Mouse (Mus musculus): ENCODE measurements around the gene Tubg2. TPM values are rescaled to one million over a fixed set of nuclear protein-coding genes. Genes with fewer than 3 reads are reported as not detected.

Tubg2 gene
- polyA plus RNA-seq, 1 experiment: not detected

GRCm38 (mm10) chr11:101167963-101168300 lies 12.2 kb downstream of the Tubg2 start:
- whole genome bisulfite sequencing: 74% methylated on average over 8 of the region's 8 CpGs
- H3K4me3 ChIP-seq (ENCODE audit: insufficient read depth, low read depth, low read length): no peak overlapping the region
- no peak for TF ChIP-seq CTCF (IDR thresholded peaks at IDR 0.05; ENCODE audit: insufficient read depth, low read depth, low read length)
- no peak for TF ChIP-seq POLR2A (IDR thresholded peaks at IDR 0.05; ENCODE audit: insufficient read depth, low read depth, low read length)

GRCm38 (mm10) chr11:101168301-101168980 lies 12.7 kb downstream of the Tubg2 start:
- 70% methylated on average over 18 of the region's 18 CpGs for WGBS
- peaks cover 26% of the 10 kb centered on the region for H3K4me1 ChIP-seq (ENCODE audit: control insufficient read depth, insufficient read depth, low read length)
- H3K4me3 ChIP-seq (ENCODE audit: insufficient read depth, low read depth, low read length): no peak overlapping the region
- no peak for TF ChIP-seq POLR2A (IDR thresholded peaks at IDR 0.05; ENCODE audit: insufficient read depth, low read depth, low read length)
- no peak for TF ChIP-seq CTCF (IDR thresholded peaks at IDR 0.05; ENCODE audit: insufficient read depth, low read depth, low read length)
- no peak overlapping the region for H3K27ac ChIP-seq (ENCODE audit: insufficient read depth, low read depth, low read length)

More at GRCm38 (mm10) chr11:101167963-101168300, 12.2 kb downstream of the Tubg2 start:
- H3K27ac ChIP-seq (ENCODE audit: insufficient read depth, low read depth, low read length): no peak overlapping the region
- peaks cover 27% of the 10 kb centered on the region for H3K4me1 ChIP-seq (ENCODE audit: control insufficient read depth, insufficient read depth, low read length)

GRCm38 (mm10) chr11:101169301-101170107 lies 13.8 kb downstream of the Tubg2 start:
- WGBS: 47% methylated on average over 17 of the region's 17 CpGs

GRCm38 (mm10) chr11:101170354-101170810 lies 14.7 kb downstream of the Tubg2 start, which contains the start of gene Cntnap1:
Gene Cntnap1 (plus strand): TSS chr11:101170523.
- 2% methylated on average over 35 of the region's 35 CpGs for WGBS
- Histone ChIP-seq H3K4me3 (ENCODE audit: insufficient read depth, low read depth, low read length) (peak within 1 kb of the TSS; percentile 68), H3K27ac (ENCODE audit: insufficient read depth, low read depth, low read length) (peak within 1 kb of the TSS; percentile 49), H3K4me1 (ENCODE audit: control insufficient read depth, insufficient read depth, low read length) (peaks cover 39% of the 10 kb centered on the region)
- TF ChIP-seq CTCF (IDR thresholded peaks at IDR 0.05; ENCODE audit: insufficient read depth, low read depth, low read length): no peak
- no peak for TF ChIP-seq POLR2A (IDR thresholded peaks at IDR 0.05; ENCODE audit: insufficient read depth, low read depth, low read length)

More at GRCm38 (mm10) chr11:101169301-101170107, 13.8 kb downstream of the Tubg2 start:
- Histone ChIP-seq H3K4me1 (ENCODE audit: control insufficient read depth, insufficient read depth, low read length) (peaks cover 36% of the 10 kb centered on the region), H3K27ac (ENCODE audit: insufficient read depth, low read depth, low read length) (no peak overlapping the region), H3K4me3 (ENCODE audit: insufficient read depth, low read depth, low read length) (peak overlapping the region; percentile 68)
- no peak for TF ChIP-seq POLR2A (IDR thresholded peaks at IDR 0.05; ENCODE audit: insufficient read depth, low read depth, low read length)
- TF ChIP-seq CTCF (IDR thresholded peaks at IDR 0.05; ENCODE audit: insufficient read depth, low read depth, low read length): no peak

GRCm38 (mm10) chr11:101170811-101171610 lies 15.3 kb downstream of the Tubg2 start, which contains the start of gene Plekhh3:
Gene Plekhh3 (minus strand): TSS chr11:101171351.
- Histone ChIP-seq H3K4me3 (ENCODE audit: insufficient read depth, low read depth, low read length) (peak within 1 kb of the TSS; percentile 68), H3K27ac (ENCODE audit: insufficient read depth, low read depth, low read length) (peak within 1 kb of the TSS; percentile 82), H3K4me1 (ENCODE audit: control insufficient read depth, insufficient read depth, low read length) (peaks cover 43% of the 10 kb centered on the region)
- TF ChIP-seq CTCF (IDR thresholded peaks at IDR 0.05; ENCODE audit: insufficient read depth, low read depth, low read length) (no peak), POLR2A (IDR thresholded peaks at IDR 0.05; ENCODE audit: insufficient read depth, low read depth, low read length) (peak; percentile 59)
- under 1% methylated on average over 48 of the region's 50 CpGs for WGBS

GRCm38 (mm10) chr11:101171721-101172433 lies 16.2 kb downstream of the Tubg2 start:
- H3K4me3 ChIP-seq (ENCODE audit: insufficient read depth, low read depth, low read length): peak overlapping the region; percentile 46
- peak overlapping the region; percentile 82 for H3K27ac ChIP-seq (ENCODE audit: insufficient read depth, low read depth, low read length)
- peaks cover 47% of the 10 kb centered on the region for H3K4me1 ChIP-seq (ENCODE audit: control insufficient read depth, insufficient read depth, low read length)
- under 1% methylated on average over 31 of the region's 31 CpGs for WGBS
- TF ChIP-seq POLR2A (IDR thresholded peaks at IDR 0.05; ENCODE audit: insufficient read depth, low read depth, low read length) (no peak), CTCF (IDR thresholded peaks at IDR 0.05; ENCODE audit: insufficient read depth, low read depth, low read length) (no peak)

GRCm38 (mm10) chr11:101172434-101172815 lies 16.7 kb downstream of the Tubg2 start:
- Histone ChIP-seq H3K4me1 (ENCODE audit: control insufficient read depth, insufficient read depth, low read length) (peaks cover 53% of the 10 kb centered on the region), H3K27ac (ENCODE audit: insufficient read depth, low read depth, low read length) (peak overlapping the region; percentile 40), H3K4me3 (ENCODE audit: insufficient read depth, low read depth, low read length) (peak overlapping the region; percentile 46)
- 14% methylated on average over 5 of the region's 5 CpGs for WGBS
- TF ChIP-seq POLR2A (IDR thresholded peaks at IDR 0.05; ENCODE audit: insufficient read depth, low read depth, low read length) (no peak), CTCF (IDR thresholded peaks at IDR 0.05; ENCODE audit: insufficient read depth, low read depth, low read length) (no peak)

- 13% methylated on average over 11 of the region's 11 CpGs for whole genome bisulfite sequencing
- TF ChIP-seq CTCF (IDR thresholded peaks at IDR 0.05; ENCODE audit: insufficient read depth, low read depth, low read length) (no peak), POLR2A (IDR thresholded peaks at IDR 0.05; ENCODE audit: insufficient read depth, low read depth, low read length) (no peak)
- Histone ChIP-seq H3K4me3 (ENCODE audit: insufficient read depth, low read depth, low read length) (no peak overlapping the region), H3K27ac (ENCODE audit: insufficient read depth, low read depth, low read length) (no peak overlapping the region), H3K4me1 (ENCODE audit: control insufficient read depth, insufficient read depth, low read length) (peaks cover 57% of the 10 kb centered on the region)
Measured at GRCm38 (mm10) chr11:101173112-101173511, 17.4 kb downstream of the Tubg2 start.
